Mouse (Mus musculus) colon, adult 2 months (tissue): ENCODE results near the gene Rspo1. TPM values are rescaled to one million over a fixed set of nuclear protein-coding genes. Genes with fewer than 3 reads are reported as not detected.

Source experiments
- polyA plus RNA-seq: library from polyadenylated mRNA; depleted of rRNA; stranded (reverse); fragments of >200 nt; gene quantifications from 2 replicates; pipeline ENCODE4 v1.2.3, GENCODE M21; 2012; rRNA removed

Rspo1 gene
- polyA plus RNA-seq, result 3.4 and 4.2 TPM in 2 replicates

GRCm38 (mm10) chr4:124985671-124986602 lies at the start of gene Rspo1:
Gene Rspo1, plus strand, starts transcription at chr4:124986430.

GRCm38 (mm10) chr4:124936613-124937471 lies 49.4 kb upstream of the Rspo1 start, which contains the start of gene 9930104L06Rik:
Gene 9930104L06Rik, plus strand, starts transcription at chr4:124937048.

DNA sequence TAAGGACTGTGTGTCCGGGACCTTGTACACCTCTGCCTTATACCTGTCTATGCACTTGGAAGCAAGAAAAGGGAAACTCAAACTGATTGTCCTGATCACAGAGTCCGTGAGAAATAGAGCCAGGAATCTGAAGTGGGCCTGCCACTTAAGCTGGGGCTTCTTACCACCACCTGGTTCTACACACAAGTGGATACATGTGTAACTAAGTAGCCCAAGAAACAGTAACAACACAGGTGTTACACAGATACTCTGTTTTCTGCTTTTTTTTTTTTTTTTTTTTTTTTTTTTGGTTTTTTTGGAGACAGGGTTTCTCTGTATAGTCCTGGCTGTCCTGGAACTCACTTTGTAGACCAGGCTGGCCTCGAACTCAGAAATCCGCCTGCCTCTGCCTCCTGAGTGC lies 47.0 kb upstream of the Rspo1 start, which contains the start of gene Cdca8:
Gene Cdca8 (minus strand): TSS at position 101 of the 400 bp plus-strand sequence.

DNA sequence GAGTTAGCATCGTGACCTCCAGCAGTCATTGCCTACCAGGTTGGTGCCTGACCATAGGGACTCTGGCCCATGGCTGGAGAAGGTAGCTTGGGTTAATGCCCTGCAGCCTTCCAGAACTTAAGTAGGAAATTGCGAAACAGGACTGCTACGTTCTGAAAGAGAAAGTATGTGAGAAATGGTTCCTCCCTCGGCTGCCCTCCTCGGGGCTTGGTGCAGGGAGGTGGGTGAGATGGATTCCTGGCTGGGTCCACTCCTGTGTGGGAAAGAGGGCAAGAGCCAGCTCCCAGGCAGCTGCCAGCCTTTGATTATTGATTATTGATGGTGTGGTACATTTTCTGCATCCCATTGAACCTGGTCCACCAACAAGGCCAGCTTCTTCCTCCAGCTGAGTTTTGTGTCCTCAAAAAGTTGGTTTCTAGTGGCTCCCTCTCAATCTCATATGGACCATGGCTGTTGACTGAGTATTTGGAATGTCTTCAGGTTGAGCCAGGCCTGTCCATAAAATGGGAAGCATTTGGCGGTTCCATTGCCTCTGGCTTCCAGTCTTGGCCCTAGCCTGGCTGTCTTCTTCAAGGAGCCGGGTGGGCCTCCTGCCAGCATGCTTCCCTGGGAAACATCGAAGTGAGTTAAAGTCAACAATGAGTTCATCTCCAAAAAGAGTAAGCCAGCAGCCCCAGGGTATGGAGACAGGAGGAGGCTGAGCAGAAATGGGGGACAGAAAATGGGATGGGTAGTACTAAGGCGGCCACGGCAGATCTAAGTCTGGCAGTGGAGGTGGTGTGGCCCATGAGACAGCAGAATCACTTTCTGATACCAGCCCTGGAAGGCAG lies 29.8 kb downstream of the Rspo1 start, which contains the start of gene Gnl2:
Gene Gnl2 (plus strand): TSS at position 780 of the 830 bp plus-strand sequence.

Other genes with a start within 250 kb of the Rspo1 start
- 15.3 and 17.7 TPM in 2 replicates for gene Inpp5b, start 244.6 kb upstream of the Rspo1 start, polyA plus RNA-seq
- 7.2 and 8.0 TPM in 2 replicates for gene Mtf1, start 184.3 kb upstream of the Rspo1 start, polyA plus RNA-seq
- 35.8 and 36.2 TPM in 2 replicates for gene Yrdc, start 135.8 kb upstream of the Rspo1 start, polyA plus RNA-seq
- gene 1110065P20Rik, start 135.2 kb upstream of the Rspo1 start, polyA plus RNA-seq, result 51.9 and 63.5 TPM in 2 replicates
- 0.57 and 0.60 TPM in 2 replicates for gene Maneal, start 124.3 kb upstream of the Rspo1 start, polyA plus RNA-seq
- 0.06 TPM in 1 of 2 replicates, not detected in the other for gene Epha10, start 105.5 kb upstream of the Rspo1 start, polyA plus RNA-seq
- 9.9 and 11.3 TPM in 2 replicates for gene 9930104L06Rik, start 49.4 kb upstream of the Rspo1 start, polyA plus RNA-seq
- 16.3 and 16.6 TPM in 2 replicates for gene Cdca8, start 47.1 kb upstream of the Rspo1 start, polyA plus RNA-seq
- gene Gnl2, start 30.2 kb downstream of the Rspo1 start, polyA plus RNA-seq, result 8.3 and 9.2 TPM in 2 replicates
- 0.05 and 0.09 TPM in 2 replicates for gene Dnali1, start 79.3 kb downstream of the Rspo1 start, polyA plus RNA-seq
- gene Snip1, start 80.2 kb downstream of the Rspo1 start, polyA plus RNA-seq, result 7.1 and 8.4 TPM in 2 replicates
- gene Meaf6, start 98.7 kb downstream of the Rspo1 start, polyA plus RNA-seq, result 8.8 and 9.2 TPM in 2 replicates
- gene Zc3h12a, start 141.4 kb downstream of the Rspo1 start, polyA plus RNA-seq, result 21.1 and 21.5 TPM in 2 replicates